Mouse (Mus musculus) small intestine, adult 10 weeks (tissue): Measurements from ENCODE around the gene Tesc. TPM values are rescaled to one million over a fixed set of nuclear protein-coding genes. Genes with fewer than 3 reads are reported as not detected.

Source experiments
- polyA plus RNA-seq: library from polyadenylated mRNA; stranded (reverse); fragments of 350-450 nt; fragmentation: Illumina TruSeq; extraction: RNeasy Lipid Tissue Mini Kit (QIAGEN cat#74804); gene quantifications from one replicate; pipeline ENCODE4 v1.2.3, GENCODE M21; 2014; ENCODE audit warnings: low replicate concordance

The Tesc gene
- not detected for polyA plus RNA-seq

GRCm38 (mm10) chr5:118027698-118028190 lies at the start of gene Tesc:
Tesc (plus strand) TSS chr5:118027743.

Other genes with a start within 250 kb of the Tesc start
- 0.26 TPM for gene Nos1, start 246.7 kb upstream of the Tesc start, polyA plus RNA-seq
- gene Fbxo21, start 51.0 kb upstream of the Tesc start, polyA plus RNA-seq = 2.6 TPM
- gene Fbxw8, start 127.7 kb downstream of the Tesc start, polyA plus RNA-seq = 0.30 TPM
- not detected for gene Hrk, start 136.9 kb downstream of the Tesc start, polyA plus RNA-seq
- not detected for gene Rnft2, start 217.4 kb downstream of the Tesc start, polyA plus RNA-seq
- gene 2410131K14Rik, start 217.5 kb downstream of the Tesc start, polyA plus RNA-seq = 0.97 TPM